Mouse (Mus musculus) retina, embryonic 14.5 days (tissue): ENCODE measurements around the gene Lrmda.
A peak's percentile ranks its signal among the peaks of the same experiment; 100 is the strongest.

Source experiments
- DNase-seq: peaks from one replicate; pipeline ENCODE4 v3.0.0-alpha.2; 2015; ENCODE audit warnings: low spot score

Lrmda gene

DNA sequence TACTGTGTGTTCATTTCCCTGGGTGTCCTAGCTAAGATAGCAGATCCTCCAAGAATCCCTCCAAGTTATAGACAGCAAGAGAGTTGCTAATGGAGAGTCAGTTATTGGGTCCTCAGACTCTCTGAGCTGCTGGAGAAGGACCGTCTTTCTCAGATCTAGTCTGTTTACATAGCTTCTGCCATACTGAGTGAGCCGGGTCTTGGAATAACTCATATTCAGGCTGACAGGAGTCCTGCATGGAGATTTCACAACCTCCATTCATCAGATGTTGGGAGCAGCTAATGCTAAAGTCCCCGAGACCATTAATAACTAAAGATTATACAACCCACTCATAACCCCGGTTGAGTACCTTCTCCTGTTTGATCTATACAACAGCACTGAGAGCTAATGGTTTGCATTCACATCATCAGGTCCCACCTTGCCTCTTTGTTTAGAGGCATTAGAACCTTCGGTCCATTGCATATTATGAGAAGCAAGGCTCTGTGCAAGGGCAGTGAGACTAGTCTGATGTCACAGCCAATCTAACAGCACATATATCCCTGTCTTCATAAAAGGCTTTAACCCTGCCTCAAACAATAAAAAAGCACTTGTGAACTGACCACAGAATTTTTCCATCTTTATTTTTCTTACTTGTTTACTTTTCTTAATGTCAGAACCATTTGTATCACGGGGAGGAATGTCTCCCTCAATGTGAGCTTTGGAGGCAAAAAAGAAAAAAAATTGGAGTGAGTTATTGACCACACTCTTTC is 1037.9 kb downstream of the Lrmda start:
- DNase-seq, result no peak

DNA sequence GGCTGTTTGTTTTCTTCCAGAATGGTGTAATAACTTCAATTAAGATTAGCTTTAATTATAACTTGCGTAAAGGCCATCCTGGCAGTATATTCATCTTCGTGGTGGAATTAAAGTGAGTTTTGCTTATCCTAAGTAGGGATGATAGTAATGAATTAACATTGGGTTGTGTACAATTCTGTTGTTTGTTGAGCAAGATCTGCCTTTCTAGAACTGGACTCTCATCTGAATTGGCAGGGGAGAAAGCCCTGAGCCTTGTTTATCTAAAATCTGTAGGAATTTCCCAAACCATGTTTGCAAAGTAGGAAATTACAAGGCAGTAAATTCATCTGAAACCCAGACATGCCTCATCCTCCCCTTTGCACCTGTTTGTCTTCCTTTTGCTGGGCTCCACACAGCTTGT is 1038.5 kb downstream of the Lrmda start:
- no peak for DNase-seq

DNA sequence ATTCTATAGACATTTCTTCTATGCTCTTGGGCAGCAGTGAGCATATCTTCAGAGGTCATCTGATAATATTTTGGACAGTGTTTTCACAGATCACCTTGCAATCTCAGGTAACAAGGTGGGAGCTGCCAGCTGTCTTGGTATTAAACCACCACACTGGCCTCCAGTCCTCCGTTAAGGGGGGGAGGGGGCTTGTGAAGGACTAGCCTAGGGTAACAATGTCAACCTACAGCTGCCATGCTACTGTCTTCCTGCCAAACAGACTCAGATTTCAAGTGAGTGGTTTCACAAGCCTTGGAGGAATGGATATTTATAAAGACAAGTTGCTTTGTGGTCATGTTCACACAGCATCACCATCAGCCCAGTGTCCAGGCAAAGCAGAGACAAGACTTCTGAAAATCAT is 1059.2 kb downstream of the Lrmda start:
- no peak for DNase-seq

DNA sequence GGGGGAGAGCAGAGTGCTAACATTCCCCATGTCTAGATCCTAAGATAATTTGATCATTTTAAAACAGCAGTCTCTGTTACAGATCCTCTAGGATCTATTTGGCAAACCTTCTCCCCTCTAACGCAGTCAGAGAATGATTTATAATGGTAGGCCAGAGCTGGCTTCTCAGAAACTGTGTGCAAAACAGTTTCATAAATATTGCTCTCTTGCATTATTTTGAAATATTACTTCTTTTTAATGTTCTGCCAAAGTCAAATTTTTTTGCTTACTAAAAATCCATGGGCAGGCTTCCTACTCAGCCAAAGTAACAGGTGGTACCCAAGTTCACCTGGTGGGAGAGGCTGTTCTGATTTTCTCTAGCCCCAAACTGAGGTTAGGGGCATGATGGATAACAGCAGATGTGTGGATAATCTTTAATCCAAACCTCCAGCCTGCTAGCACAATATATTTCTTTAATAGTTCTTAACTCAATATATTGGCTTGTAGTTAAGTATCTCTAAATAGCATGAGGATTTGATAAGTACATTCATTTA is 1064.8 kb downstream of the Lrmda start:
- no peak for DNase-seq

DNA sequence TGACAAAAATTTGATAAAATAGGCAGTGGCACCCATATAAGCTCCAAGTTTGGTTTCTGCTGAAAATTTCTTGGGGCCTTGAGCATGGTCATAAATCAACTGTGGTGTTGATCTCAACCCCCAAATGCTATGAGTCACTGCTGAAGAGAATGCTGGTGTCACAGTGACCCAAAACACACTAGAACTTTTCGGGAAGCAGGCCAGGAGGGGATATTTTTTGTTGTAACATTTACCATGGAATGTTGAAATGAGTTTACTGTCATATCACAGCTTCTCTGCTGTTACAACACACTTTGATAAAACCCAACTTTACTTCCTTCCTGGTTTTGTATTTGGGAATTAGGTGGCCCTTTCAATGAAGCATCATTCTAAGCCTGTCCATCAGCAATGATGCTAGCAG is 1065.3 kb downstream of the Lrmda start:
- DNase-seq, result no peak

DNA sequence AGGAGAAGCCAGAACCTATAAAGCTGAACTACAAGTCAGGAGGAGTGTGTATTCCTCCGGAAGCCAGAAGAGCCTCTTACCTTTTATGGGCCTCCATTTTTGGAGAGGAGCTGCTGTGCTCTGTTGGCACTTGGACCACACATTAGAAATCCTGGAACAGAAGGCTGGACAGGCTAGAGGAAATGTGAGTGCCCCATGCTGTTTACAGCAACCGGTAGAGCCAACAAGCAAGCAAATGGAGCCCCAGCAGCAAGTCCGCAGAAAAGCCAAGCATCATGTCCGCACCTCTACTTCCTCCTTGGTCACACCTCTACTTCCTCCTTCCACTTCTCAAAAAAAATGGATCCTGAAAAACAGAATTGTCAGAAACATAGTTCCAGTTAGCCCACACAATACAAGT is 1073.8 kb downstream of the Lrmda start:
- no peak for DNase-seq

DNA sequence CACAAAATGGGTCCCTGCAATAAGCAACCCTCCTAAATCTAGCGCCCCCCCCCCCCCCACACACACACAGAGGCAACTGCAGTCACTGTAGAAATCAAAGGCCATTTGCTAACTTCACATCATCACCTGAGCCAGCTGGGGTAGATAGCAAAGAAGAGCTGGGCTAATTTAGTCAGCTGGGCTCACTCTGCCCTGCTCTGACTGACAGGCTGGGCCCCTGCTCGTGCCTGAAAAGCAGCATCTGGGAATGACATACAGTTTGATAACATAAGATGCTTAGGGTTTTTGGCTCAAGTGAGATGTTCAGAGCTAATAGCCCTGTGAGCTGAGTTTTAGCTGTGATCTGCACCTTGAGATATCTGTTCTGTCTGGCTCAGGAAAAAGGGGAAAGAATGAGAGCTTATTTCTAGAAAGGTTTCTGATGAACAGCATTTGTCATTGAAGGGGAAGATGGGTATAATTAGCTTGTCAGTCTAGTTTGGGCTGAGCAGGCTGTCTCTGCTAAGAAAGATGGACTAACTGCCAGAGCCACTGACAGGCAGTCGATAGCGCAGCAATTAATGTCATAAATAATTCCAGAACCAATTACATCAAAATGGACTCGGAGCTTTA is 1075.1 kb downstream of the Lrmda start:
- DNase-seq, result peak; percentile 29

DNA sequence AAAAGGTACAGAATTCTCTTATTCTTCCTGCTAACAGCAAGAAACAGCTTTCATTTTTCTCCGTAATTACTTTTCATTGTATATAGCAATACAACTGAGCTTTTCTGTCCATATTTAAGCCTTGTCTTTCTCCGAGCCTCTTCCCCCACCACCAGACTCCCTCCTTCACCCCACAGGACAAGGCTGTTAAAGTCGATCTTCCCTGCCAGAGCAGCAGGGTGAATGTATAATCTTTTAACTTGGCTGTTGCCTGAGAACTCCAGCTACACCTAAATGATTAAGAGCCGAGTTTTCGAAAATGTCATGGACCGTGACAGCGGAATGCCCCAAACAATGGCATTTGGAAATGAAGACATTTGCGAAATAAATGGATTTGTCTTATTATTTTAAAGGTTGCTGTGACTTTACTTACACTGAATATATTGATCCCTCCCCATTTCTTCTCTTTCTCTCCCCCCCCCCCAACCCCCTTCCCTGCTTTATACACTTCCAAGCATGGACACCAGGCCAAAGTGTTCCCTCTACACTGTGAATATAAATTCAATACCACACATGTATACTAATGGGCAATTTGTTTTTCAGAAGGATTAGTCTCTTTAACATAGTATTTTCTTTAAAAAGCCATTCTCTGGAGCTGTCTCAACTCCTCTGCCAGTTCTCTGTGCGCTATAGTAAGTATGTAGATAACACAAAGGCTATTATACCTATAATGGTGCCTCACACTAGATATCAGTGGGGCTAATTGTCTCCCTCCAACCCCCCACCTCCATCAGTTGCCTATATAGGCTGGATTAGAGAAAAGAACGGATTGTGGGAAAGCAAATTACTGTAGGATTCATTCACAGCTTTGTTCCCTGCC is 1075.9 kb downstream of the Lrmda start:
- no peak for DNase-seq

DNA sequence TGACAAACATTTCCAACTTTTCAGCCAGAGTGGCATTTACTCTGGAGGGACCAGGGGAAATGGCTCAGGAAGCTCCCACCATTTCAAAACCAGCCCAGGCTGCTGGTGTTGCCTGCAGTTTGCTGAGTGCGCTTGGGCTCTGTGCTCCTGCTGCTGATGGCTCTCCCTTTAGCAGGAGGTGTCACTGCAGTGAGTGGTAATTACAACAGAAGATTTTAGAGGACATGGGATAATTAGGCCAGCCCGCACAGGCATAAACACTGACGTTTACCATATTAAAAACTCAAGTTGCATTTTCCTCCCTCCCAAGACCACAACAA is 1076.5 kb downstream of the Lrmda start:
- DNase-seq, result no peak

DNA sequence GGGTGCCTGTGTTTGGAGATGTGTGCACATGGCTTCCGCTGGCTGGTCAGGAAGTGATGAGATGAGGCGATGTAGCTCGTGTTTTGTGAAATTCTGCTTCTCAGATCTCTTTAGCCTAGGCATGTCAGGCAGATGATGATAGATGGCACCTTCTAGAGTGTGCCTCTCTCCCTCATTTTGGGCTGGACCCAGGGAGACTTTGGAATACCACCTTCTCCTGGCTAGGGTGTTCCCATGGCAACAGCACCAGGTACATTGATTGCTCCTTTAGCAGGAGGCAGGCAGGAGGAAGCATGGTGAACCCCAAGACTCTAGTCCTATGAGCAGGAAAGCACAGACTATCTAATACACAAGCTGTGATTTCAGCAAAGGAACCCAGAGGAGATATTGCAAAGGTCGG is 1076.9 kb downstream of the Lrmda start:
- DNase-seq, result no peak
